22 mouse cellular contexts compared by ENCODE assay signal in genomic region chr1:94217407-94217806, GRCm38 (mm10).
A peak's percentile ranks its signal among the peaks of the same experiment; 100 is the strongest.
DNase-seq lines count a peak whose midpoint lies in the region; ATAC-seq and TF ChIP-seq lines count a peak whose summit lies in the region.
"Had no signal": no experiment of that assay in that cellular context is flagged by ENCODE, and none has a peak within 500 bp of the region (broad histone marks: within the 10 kb centered on the region; RNA-seq: fewer than 3 reads in every experiment).

No protein-coding gene starts in this region.

- no peak for DNase-seq in forebrain, postnatal 0 days
- no peak for DNase-seq in kidney, postnatal 36 days
- no peak for DNase-seq in layer of hippocampus, adult 2 months (ENCODE audit: low spot score in 2 of 2)
- no peak for DNase-seq in layer of hippocampus, postnatal 14 days (ENCODE audit: low spot score in 2 of 2)
- no peak for DNase-seq in midbrain, postnatal 0 days (ENCODE audit: low spot score)
- DNase-seq: adrenal gland, adult 2 months; adrenal gland, postnatal 25 days; B cell, adult 2 months; cerebellum, adult 11-12 months; cerebellum, adult 8-10 months; cerebellum, postnatal 10 days; gastrocnemius, adult 2 months; gastrocnemius, postnatal 14 days; heart, adult 11 months had no signal

- TF ChIP-seq CTCF in forebrain, postnatal 0 days (IDR thresholded peaks at IDR 0.05; ENCODE audit: low read depth): peak; percentile 25; the same call in 1 of the 2 replicates
- TF ChIP-seq CTCF in layer of hippocampus, adult 2 months (conservative IDR thresholded peaks at IDR 0.05): peak; percentile 50
- TF ChIP-seq CTCF in midbrain, postnatal 0 days (IDR thresholded peaks at IDR 0.05): peak; percentile 31

- no peaks in the 10 kb centered on the region for H3K27me3 ChIP-seq in forebrain, postnatal 0 days (ENCODE audit: insufficient read depth, low read length)
- H3K27me3 ChIP-seq in forebrain, embryonic 13.5 days: no peaks in the 10 kb centered on the region
- H3K27me3 ChIP-seq in kidney, embryonic 15.5 days: no peaks in the 10 kb centered on the region
- no peaks in the 10 kb centered on the region for H3K27me3 ChIP-seq in midbrain, postnatal 0 days (ENCODE audit: insufficient read depth, low read length)
- no peaks in the 10 kb centered on the region for H3K27me3 ChIP-seq in midbrain, embryonic 13.5 days
- H3K27me3 ChIP-seq: hindbrain, embryonic 12.5 days; hindbrain, embryonic 15.5 days had no signal

- no peak for ATAC-seq in forebrain, postnatal 0 days
- ATAC-seq in forebrain, embryonic 13.5 days: no peak
- peak; percentile 58; the same call in 1 of the 2 replicates for ATAC-seq in kidney, embryonic 15.5 days (replicated peaks; ENCODE audit: low FRiP score)
- no peak for ATAC-seq in midbrain, postnatal 0 days (ENCODE audit: low FRiP score)
- no peak for ATAC-seq in midbrain, embryonic 13.5 days
- ATAC-seq: forebrain, embryonic 14.5 days had no signal

- no peak overlapping the region for H3K9ac ChIP-seq in forebrain, postnatal 0 days
- H3K9ac ChIP-seq in forebrain, embryonic 13.5 days: no peak overlapping the region
- H3K9ac ChIP-seq in kidney, embryonic 15.5 days: no peak overlapping the region
- no peak overlapping the region for H3K9ac ChIP-seq in midbrain, postnatal 0 days (replicated peaks; ENCODE audit: low read length, poor library complexity, severe bottlenecking)
- no peak overlapping the region for H3K9ac ChIP-seq in midbrain, embryonic 13.5 days (replicated peaks)
- H3K9ac ChIP-seq: hindbrain, embryonic 12.5 days; hindbrain, embryonic 15.5 days had no signal

- no peak overlapping the region for H3K4me3 ChIP-seq in forebrain, postnatal 0 days (ENCODE audit: low read depth, low read length)
- no peak overlapping the region for H3K4me3 ChIP-seq in forebrain, embryonic 13.5 days
- no peak overlapping the region for H3K4me3 ChIP-seq in kidney, embryonic 15.5 days (replicated peaks)
- no peak overlapping the region for H3K4me3 ChIP-seq in layer of hippocampus, adult 2 months
- H3K4me3 ChIP-seq in midbrain, postnatal 0 days (ENCODE audit: low read depth, low read length): no peak overlapping the region
- no peak overlapping the region for H3K4me3 ChIP-seq in midbrain, embryonic 13.5 days (replicated peaks)
- H3K4me3 ChIP-seq: forebrain, embryonic 10.5 days; gastrocnemius, adult 2 months; hindbrain, embryonic 12.5 days; hindbrain, embryonic 15.5 days had no signal

- H3K4me1 ChIP-seq in forebrain, postnatal 0 days (ENCODE audit: insufficient read depth): no peaks in the 10 kb centered on the region
- no peaks in the 10 kb centered on the region for H3K4me1 ChIP-seq in forebrain, embryonic 13.5 days
- no peaks in the 10 kb centered on the region for H3K4me1 ChIP-seq in kidney, embryonic 15.5 days
- no peaks in the 10 kb centered on the region for H3K4me1 ChIP-seq in midbrain, postnatal 0 days (ENCODE audit: insufficient read depth, low read length)
- H3K4me1 ChIP-seq in midbrain, embryonic 13.5 days (replicated peaks): no peaks in the 10 kb centered on the region
- H3K4me1 ChIP-seq: forebrain, embryonic 10.5 days; hindbrain, embryonic 12.5 days; hindbrain, embryonic 15.5 days had no signal

- H3K36me3 ChIP-seq in forebrain, postnatal 0 days (ENCODE audit: insufficient read depth): no peaks in the 10 kb centered on the region
- H3K36me3 ChIP-seq in forebrain, embryonic 13.5 days (ENCODE audit: poor library complexity, severe bottlenecking): no peaks in the 10 kb centered on the region
- H3K36me3 ChIP-seq in kidney, embryonic 15.5 days: no peaks in the 10 kb centered on the region
- H3K36me3 ChIP-seq in midbrain, postnatal 0 days (ENCODE audit: insufficient read depth, low read length): no peaks in the 10 kb centered on the region
- H3K36me3 ChIP-seq in midbrain, embryonic 13.5 days: no peaks in the 10 kb centered on the region
- H3K36me3 ChIP-seq: forebrain, embryonic 10.5 days; hindbrain, embryonic 12.5 days; hindbrain, embryonic 15.5 days had no signal

- H3K27ac ChIP-seq in forebrain, postnatal 0 days (ENCODE audit: low read depth, low read length): no peak overlapping the region
- no peak overlapping the region for H3K27ac ChIP-seq in forebrain, embryonic 13.5 days
- no peak overlapping the region for H3K27ac ChIP-seq in kidney, embryonic 15.5 days
- H3K27ac ChIP-seq in layer of hippocampus, adult 2 months: no peak overlapping the region
- H3K27ac ChIP-seq in midbrain, postnatal 0 days (ENCODE audit: low read depth, low read length): no peak overlapping the region
- no peak overlapping the region for H3K27ac ChIP-seq in midbrain, embryonic 13.5 days
- H3K27ac ChIP-seq: forebrain, embryonic 10.5 days; gastrocnemius, adult 2 months; hindbrain, embryonic 12.5 days; hindbrain, embryonic 15.5 days had no signal

- 77% methylated on average over 2 of the region's 2 CpGs for WGBS in forebrain, postnatal 0 days
- WGBS in forebrain, embryonic 13.5 days: 84% methylated on average over 2 of the region's 2 CpGs
- 65% methylated on average over 2 of the region's 2 CpGs for WGBS in kidney, embryonic 15.5 days
- WGBS in midbrain, postnatal 0 days: 81% methylated on average over 2 of the region's 2 CpGs
- WGBS in midbrain, embryonic 13.5 days: 90% methylated on average over 2 of the region's 2 CpGs

- no peak overlapping the region for H3K4me2 ChIP-seq in forebrain, postnatal 0 days (ENCODE audit: low read depth)
- no peak overlapping the region for H3K4me2 ChIP-seq in forebrain, embryonic 13.5 days
- no peak overlapping the region for H3K4me2 ChIP-seq in kidney, embryonic 15.5 days
- H3K4me2 ChIP-seq in midbrain, postnatal 0 days (ENCODE audit: low read depth, low read length, poor library complexity, severe bottlenecking): no peak overlapping the region
- no peak overlapping the region for H3K4me2 ChIP-seq in midbrain, embryonic 13.5 days (replicated peaks)
- H3K4me2 ChIP-seq: heart, embryonic 11.5 days; hindbrain, embryonic 12.5 days; hindbrain, embryonic 15.5 days had no signal

- H3K9me3 ChIP-seq in forebrain, postnatal 0 days (ENCODE audit: low read length): no peaks in the 10 kb centered on the region
- H3K9me3 ChIP-seq in forebrain, embryonic 13.5 days (replicated peaks): no peaks in the 10 kb centered on the region
- no peaks in the 10 kb centered on the region for H3K9me3 ChIP-seq in kidney, embryonic 15.5 days (replicated peaks)
- no peaks in the 10 kb centered on the region for H3K9me3 ChIP-seq in midbrain, postnatal 0 days (ENCODE audit: low read length)
- H3K9me3 ChIP-seq in midbrain, embryonic 13.5 days: no peaks in the 10 kb centered on the region
- H3K9me3 ChIP-seq: forebrain, embryonic 10.5 days; hindbrain, embryonic 12.5 days; hindbrain, embryonic 15.5 days had no signal
